Mouse (Mus musculus) MEL (cell line): ENCODE measurements around the gene Ptar1. TPM values are rescaled to one million over a fixed set of nuclear protein-coding genes. Genes with fewer than 3 reads are reported as not detected.

Experiments
- DNase-seq: peaks from one replicate; pipeline ENCODE4 v3.0.0; 2011; ENCODE audit warnings: low read depth, low spot score
- H3K27ac ChIP-seq: 2 replicates; pipeline ENCODE4 v1.5.1; 2012; ENCODE audit warnings: low read depth, mild to moderate bottlenecking, control low read depth, low read length, moderate library complexity; ENCODE audit not compliant: control insufficient read depth
- H3K27me3 ChIP-seq, 2 experiments: fragments of 150-350 bp in 1 of 2; sonication (generic) in 1 of 2; 2 replicates each; pipeline ENCODE4 v1.6.1; 2012; ENCODE audit warnings: low read length in 2 of 2, mild to moderate bottlenecking in 2 of 2, improper control_type of control experiment in 1 of 2, moderate library complexity in 1 of 2; ENCODE audit not compliant: insufficient read depth in 2 of 2, control insufficient read depth in 1 of 2
- H3K36me3 ChIP-seq, 2 experiments: 2 replicates each; pipeline ENCODE4 v1.6.1; 2012 to 2014; ENCODE audit warnings: low read length in 2 of 2, improper control_type of control experiment in 1 of 2, inconsistent platforms in 1 of 2, mild to moderate bottlenecking in 1 of 2; ENCODE audit not compliant: insufficient read depth in 2 of 2, control insufficient read depth in 1 of 2
- H3K4me1 ChIP-seq, 2 experiments: fragments of 150-350 bp in 1 of 2; sonication (generic) in 1 of 2; 2 replicates each; pipeline ENCODE4 v1.6.1; 2012; ENCODE audit warnings: low read length in 2 of 2, improper control_type of control experiment in 1 of 2, mild to moderate bottlenecking in 1 of 2; ENCODE audit not compliant: insufficient read depth in 2 of 2, control insufficient read depth in 1 of 2
- H3K4me3 ChIP-seq, 2 experiments: fragments of 150-350 bp in 1 of 2; sonication (generic) in 1 of 2; 2 replicates each; pipeline ENCODE4 v1.5.1; 2012; ENCODE audit warnings: low read depth in 2 of 2, low read length in 2 of 2, mild to moderate bottlenecking in 2 of 2, moderate library complexity in 2 of 2, control low read depth in 1 of 2, improper control_type of control experiment in 1 of 2; ENCODE audit not compliant: control insufficient read depth in 1 of 2, insufficient read depth in 1 of 2
- H3K79me2 ChIP-seq: 2 replicates; pipeline ENCODE4 v1.6.1; 2012; ENCODE audit warnings: mild to moderate bottlenecking, low read length, moderate library complexity; ENCODE audit not compliant: control insufficient read depth, poor library complexity, insufficient read depth
- H3K9ac ChIP-seq: 2 replicates; pipeline ENCODE4 v1.6.1; 2012; ENCODE audit warnings: low read depth, mild to moderate bottlenecking, control low read depth, low read length, moderate library complexity; ENCODE audit not compliant: control insufficient read depth, poor library complexity, severe bottlenecking
- H3K9me3 ChIP-seq: fragments of 150-350 bp; sonication (generic); replicated peaks from 2 replicates; pipeline ENCODE4 v1.6.1; 2012; ENCODE audit warnings: mild to moderate bottlenecking, low read length, improper control_type of control experiment, moderate library complexity; ENCODE audit not compliant: insufficient read depth
- JUND ChIP-seq: IDR thresholded peaks from 2 replicates; pipeline ENCODE4 v1.6.1; 2011; ENCODE audit warnings: low read depth, mild to moderate bottlenecking, improper control_type of control experiment, low read length
- MAX ChIP-seq: IDR thresholded peaks from 2 replicates; pipeline ENCODE4 v1.6.1; 2011; ENCODE audit warnings: low read length, improper control_type of control experiment
- SMC3 ChIP-seq: IDR thresholded peaks from 2 replicates; pipeline ENCODE4 v1.6.1; 2011; ENCODE audit warnings: low read depth, low read length, improper control_type of control experiment
- TCF12 ChIP-seq: IDR thresholded peaks from 2 replicates; pipeline ENCODE4 v1.6.1; 2014; ENCODE audit warnings: low read depth, mild to moderate bottlenecking, inconsistent platforms, low read length, improper control_type of control experiment, moderate library complexity
- polyA plus RNA-seq, 2 experiments: library from polyadenylated mRNA; stranded (reverse) in 1 of 2; unstranded in 1 of 2; fragments of >175 nt in 1 of 2; fragments of >200 nt in 1 of 2; gene quantifications; 2 replicates each; pipeline versions ENCODE4 v1.2.1 to v1.2.4; 2012; ENCODE audit warnings: low replicate concordance in 2 of 2, low read depth in 1 of 2; ENCODE audit not compliant: insufficient read length in 2 of 2, insufficient read depth in 1 of 2, missing spikeins in 1 of 2
- total RNA-seq: library from RNA; depleted of rRNA; stranded (reverse); fragments of 300-350 nt; gene quantifications from 2 replicates; pipeline ENCODE4 v1.2.3, GENCODE M21; 2012; rRNA removed

Gene Ptar1
- total and polyA plus RNA-seq, 3 experiments: 4.9 to 6.9 TPM; not detected in 1

GRCm38 (mm10) chr19:23780105-23780504 lies 92.9 kb downstream of the Ptar1 start:
- TF ChIP-seq SMC3: no peak
- no peak for TF ChIP-seq JUND
- TF ChIP-seq TCF12: no peak
- TF ChIP-seq MAX: no peak
- Histone ChIP-seq H3K36me3 (no peaks in the 10 kb centered on the region; a peak in 1 of 4 replicates), H3K4me3 (no peak overlapping the region), H3K27me3 (no peaks in the 10 kb centered on the region), H3K9ac (no peak overlapping the region), H3K27ac (no peak overlapping the region), H3K4me1 (peaks cover 0 to 7% of the 10 kb centered on the region in 2 experiments; a peak in 1 of 4 replicates), H3K79me2 (no peaks in the 10 kb centered on the region), H3K9me3 (no peaks in the 10 kb centered on the region)
- DNase-seq: no peak

Other genes starting within 250 kb of the Ptar1 start
- not detected in 2 replicates for gene Mamdc2, start 239.0 kb upstream of the Ptar1 start, total RNA-seq
- not detected for gene Mamdc2, start 239.0 kb upstream of the Ptar1 start, polyA plus RNA-seq
- gene 1700028P14Rik, start 34.6 kb upstream of the Ptar1 start, total RNA-seq: not detected in 2 replicates
- not detected for gene 1700028P14Rik, start 34.6 kb upstream of the Ptar1 start, polyA plus RNA-seq
- gene Apba1, start 71.5 kb downstream of the Ptar1 start, total RNA-seq: under 0.01 TPM in 1 of 2 replicates, not detected in the other
- gene Apba1, start 71.5 kb downstream of the Ptar1 start, polyA plus RNA-seq: under 1 TPM in 1 of 2 experiments, not detected in 1; 0.03 TPM